ENCODE assay signal across 28 mouse cellular contexts in genomic region chr1:93767600-93767999, GRCm38 (mm10).
"Had no signal": no experiment of that assay in that cellular context is flagged by ENCODE, and none has a peak within 500 bp of the region (broad histone marks: within the 10 kb centered on the region; RNA-seq: fewer than 3 reads in every experiment).

No protein-coding gene starts in this region.

- H3K9ac ChIP-seq: embryonic facial prominence, embryonic 12.5 days; embryonic facial prominence, embryonic 13.5 days; embryonic facial prominence, embryonic 15.5 days; forebrain, embryonic 12.5 days; forebrain, embryonic 13.5 days; forebrain, embryonic 15.5 days; forebrain, postnatal 0 days had no signal

- H3K4me1 ChIP-seq: embryonic facial prominence, embryonic 10.5 days; embryonic facial prominence, embryonic 12.5 days; embryonic facial prominence, embryonic 15.5 days; forebrain, embryonic 10.5 days; forebrain, embryonic 12.5 days; forebrain, embryonic 13.5 days; forebrain, embryonic 15.5 days had no signal

- H3K9me3 ChIP-seq: embryonic facial prominence, embryonic 10.5 days; embryonic facial prominence, embryonic 12.5 days; embryonic facial prominence, embryonic 13.5 days; embryonic facial prominence, embryonic 15.5 days; forebrain, embryonic 10.5 days; forebrain, embryonic 12.5 days; forebrain, embryonic 13.5 days; forebrain, embryonic 15.5 days had no signal

- DNase-seq: cerebellum, adult 18-20 months; cerebellum, adult 2 months; cerebellum, adult 8-10 months; cerebellum, adult 9-10 months; cerebellum, adult 9-11 months; cerebellum, postnatal 10 days; cerebellum, postnatal 14 days; cerebellum, postnatal 25 days; cerebellum, postnatal 36 days; embryo, embryonic 11 days; forebrain, postnatal 0 days; gastrocnemius, adult 2 months; gastrocnemius, postnatal 10 days; gastrocnemius, postnatal 14 days; gastrocnemius, postnatal 25 days; gastrocnemius, postnatal 36 days; heart, adult 11 months had no signal

- H3K4me3 ChIP-seq: embryonic facial prominence, embryonic 10.5 days; embryonic facial prominence, embryonic 12.5 days; embryonic facial prominence, embryonic 13.5 days; embryonic facial prominence, embryonic 15.5 days; erythroblast, embryonic 14.5 days; forebrain, embryonic 10.5 days; forebrain, embryonic 12.5 days; forebrain, embryonic 13.5 days; forebrain, embryonic 15.5 days; gastrocnemius, adult 2 months had no signal

- H3K27ac ChIP-seq: embryonic facial prominence, embryonic 10.5 days; embryonic facial prominence, embryonic 12.5 days; embryonic facial prominence, embryonic 13.5 days; embryonic facial prominence, embryonic 15.5 days; forebrain, embryonic 10.5 days; forebrain, embryonic 12.5 days; forebrain, embryonic 13.5 days; forebrain, embryonic 15.5 days; gastrocnemius, adult 2 months had no signal

- H3K27me3 ChIP-seq: embryonic facial prominence, embryonic 12.5 days; embryonic facial prominence, embryonic 13.5 days; embryonic facial prominence, embryonic 15.5 days; forebrain, embryonic 12.5 days; forebrain, embryonic 13.5 days; forebrain, embryonic 15.5 days had no signal

- H3K4me2 ChIP-seq: embryonic facial prominence, embryonic 12.5 days; embryonic facial prominence, embryonic 13.5 days; embryonic facial prominence, embryonic 15.5 days; forebrain, embryonic 12.5 days; forebrain, embryonic 13.5 days; forebrain, embryonic 15.5 days had no signal

- ATAC-seq: forebrain, embryonic 13.5 days; forebrain, embryonic 14.5 days; forebrain, embryonic 15.5 days; forebrain, embryonic 16.5 days; forebrain, postnatal 0 days had no signal
